ENCODE assay signal across 19 mouse cellular contexts in the genomic region with DNA sequence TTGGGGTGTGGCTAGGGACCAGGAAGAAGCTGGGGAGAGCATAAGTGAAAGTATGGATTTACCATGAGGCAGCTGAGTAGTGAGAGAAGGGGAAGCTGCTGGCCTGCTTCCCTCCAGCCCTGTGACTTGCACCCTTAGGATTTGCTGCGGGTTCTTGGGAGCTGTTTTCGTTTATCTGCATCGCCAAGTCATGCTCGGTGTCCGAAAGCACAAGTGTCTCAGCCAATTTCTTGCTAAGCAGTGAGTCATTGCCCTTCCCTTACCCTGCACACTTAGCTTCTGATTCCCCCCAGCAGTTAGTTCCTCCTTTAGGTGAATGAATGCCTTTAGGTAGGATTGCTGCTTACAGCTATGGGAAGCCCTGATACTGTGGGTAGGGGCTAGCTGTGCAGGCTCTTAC. TPM values are rescaled to one million over a fixed set of nuclear protein-coding genes. Genes with fewer than 3 reads are reported as not detected.
A peak's percentile ranks its signal among the peaks of the same experiment; 100 is the strongest.
DNase-seq lines count a peak whose midpoint lies in the region; ATAC-seq and TF ChIP-seq lines count a peak whose summit lies in the region.
"Had no signal": no experiment of that assay in that cellular context is flagged by ENCODE, and none has a peak within 500 bp of the region (broad histone marks: within the 10 kb centered on the region; RNA-seq: fewer than 3 reads in every experiment).

No protein-coding gene starts in this region.

- H3K27ac ChIP-seq in embryonic fibroblast, embryonic 13.5 days (ENCODE audit: insufficient read depth, low read length): peak overlapping the region; percentile 39
- H3K27ac ChIP-seq in forebrain, embryonic 15.5 days (replicated peaks): no peak overlapping the region
- H3K27ac ChIP-seq: liver, embryonic 13.5 days; neural tube, embryonic 12.5 days had no signal

- peaks cover 24% of the 10 kb centered on the region; the same call in 1 of the 2 replicates for H3K36me3 ChIP-seq in forebrain, embryonic 15.5 days
- H3K36me3 ChIP-seq: liver, embryonic 13.5 days had no signal

- DNase-seq in 3T3-L1 (ENCODE audit: low read depth, low spot score) (peak; percentile 87), MEL-GATA-1-ER (ENCODE audit: extremely low read depth, low read depth) (peak; percentile 83)
- no peak for DNase-seq in retina, postnatal 1 day
- DNase-seq in urinary bladder, postnatal 4 days (ENCODE audit: low spot score in 2 of 2): no peak
- DNase-seq: adrenal gland, postnatal 36 days; cerebellum, postnatal 14 days; heart, adult 18-20 months; kidney, adult 9 months; layer of hippocampus, postnatal 36 days; liver, embryonic 13.5 days; thymus, postnatal 4 days had no signal

- no peak overlapping the region for H3K4me2 ChIP-seq in forebrain, embryonic 15.5 days (replicated peaks)
- H3K4me2 ChIP-seq: liver, embryonic 13.5 days; neural tube, embryonic 12.5 days had no signal

- H3K9ac ChIP-seq in forebrain, embryonic 15.5 days (replicated peaks): no peak overlapping the region
- H3K9ac ChIP-seq: liver, embryonic 13.5 days; neural tube, embryonic 12.5 days had no signal

- 95% methylated on average over 5 of the region's 5 CpGs for WGBS in forebrain, embryonic 15.5 days

- no peaks in the 10 kb centered on the region for H3K27me3 ChIP-seq in forebrain, embryonic 15.5 days
- H3K27me3 ChIP-seq: liver, embryonic 13.5 days; neural tube, embryonic 12.5 days had no signal

- H3K4me1 ChIP-seq in embryonic fibroblast, embryonic 13.5 days (ENCODE audit: control insufficient read depth, insufficient read depth, low read length): peaks cover 27% of the 10 kb centered on the region
- no peaks in the 10 kb centered on the region for H3K4me1 ChIP-seq in forebrain, embryonic 15.5 days
- H3K4me1 ChIP-seq: liver, embryonic 13.5 days; neural tube, embryonic 12.5 days had no signal

- ATAC-seq in megakaryocyte-erythroid progenitor cell, adult 5-6 weeks (replicated peaks; ENCODE audit: low FRiP score, low TSS enrichment, poor library complexity, severe bottlenecking): 0 out of 2 replicates have a peak, but pooled peaks have one; percentile 26
- no peak for ATAC-seq in forebrain, embryonic 15.5 days (replicated peaks)
- ATAC-seq: CD4-positive, CD25-positive, alpha-beta regulatory T cell, adult 4 months; forebrain, embryonic 16.5 days had no signal

- TF ChIP-seq CTCF in embryonic fibroblast, embryonic 13.5 days (IDR thresholded peaks at IDR 0.05; ENCODE audit: borderline replicate concordance, insufficient read depth, low read length): no peak

- no peak overlapping the region for H3K4me3 ChIP-seq in embryonic fibroblast, embryonic 13.5 days (ENCODE audit: insufficient read depth, low read length)
- no peak overlapping the region for H3K4me3 ChIP-seq in forebrain, embryonic 15.5 days
- H3K4me3 ChIP-seq: liver, embryonic 13.5 days; neural tube, embryonic 12.5 days had no signal

- TF ChIP-seq POLR2A in embryonic fibroblast, embryonic 13.5 days (IDR thresholded peaks at IDR 0.05; ENCODE audit: low read depth, low read length): no peak

- no peaks in the 10 kb centered on the region for H3K9me3 ChIP-seq in forebrain, embryonic 15.5 days
- H3K9me3 ChIP-seq: liver, embryonic 13.5 days; neural tube, embryonic 12.5 days had no signal

RNA-seq across cellular contexts. Expression of a gene that starts 12.9 kb away (rescaled TPM):
- 0.38 TPM in 1 of 2 replicates, not detected in the other for polyA plus RNA-seq in embryonic fibroblast, embryonic 13.5 days (2011; ENCODE audit: insufficient read length, low read depth, missing spikeins)
- total RNA-seq in megakaryocyte-erythroid progenitor cell, adult 5-6 weeks (2014; fragmentation: Nextera tagmentation): not detected in 2 replicates
- not detected in 2 replicates for total RNA-seq in megakaryocyte-erythroid progenitor cell, adult 5-6 weeks (2017)
- polyA plus RNA-seq in forebrain, embryonic 15.5 days (2015; fragmentation: Nextera tagmentation; extraction: Ambion mirVana): 2.2 and 2.3 TPM in 2 replicates
- polyA plus RNA-seq: CD4-positive, CD25-positive, alpha-beta regulatory T cell, adult 4 months; liver, embryonic 13.5 days had no signal

RNA-seq across cellular contexts. Expression of a gene that starts 25.1 kb away (rescaled TPM):
- polyA plus RNA-seq in embryonic fibroblast, embryonic 13.5 days (2011; ENCODE audit: insufficient read length, low read depth, missing spikeins): 5.7 and 6.7 TPM in 2 replicates
- not detected in 2 replicates for total RNA-seq in megakaryocyte-erythroid progenitor cell, adult 5-6 weeks (2014; fragmentation: Nextera tagmentation)
- total RNA-seq in megakaryocyte-erythroid progenitor cell, adult 5-6 weeks (2017): not detected in 2 replicates
- polyA plus RNA-seq in forebrain, embryonic 15.5 days (2015; fragmentation: Nextera tagmentation; extraction: Ambion mirVana): 5.4 and 6.2 TPM in 2 replicates
- polyA plus RNA-seq: CD4-positive, CD25-positive, alpha-beta regulatory T cell, adult 4 months had no signal

RNA-seq across cellular contexts. Expression of a gene that starts 34.6 kb away (rescaled TPM):
- polyA plus RNA-seq in embryonic fibroblast, embryonic 13.5 days (2011; ENCODE audit: insufficient read length, low read depth, missing spikeins): 16.5 and 24.9 TPM in 2 replicates
- 68.3 and 86.6 TPM in 2 replicates for total RNA-seq in megakaryocyte-erythroid progenitor cell, adult 5-6 weeks (2014; fragmentation: Nextera tagmentation)
- total RNA-seq in megakaryocyte-erythroid progenitor cell, adult 5-6 weeks (2017): 51.2 and 76.1 TPM in 2 replicates
- 61.4 and 62.7 TPM in 2 replicates for polyA plus RNA-seq in forebrain, embryonic 15.5 days (2015; fragmentation: Nextera tagmentation; extraction: Ambion mirVana)

RNA-seq across cellular contexts. Expression of a gene that starts 37.6 kb away (rescaled TPM):
- not detected in 2 replicates for polyA plus RNA-seq in embryonic fibroblast, embryonic 13.5 days (2011; ENCODE audit: insufficient read length, low read depth, missing spikeins)
- total RNA-seq in megakaryocyte-erythroid progenitor cell, adult 5-6 weeks (2014; fragmentation: Nextera tagmentation): not detected in 2 replicates
- total RNA-seq in megakaryocyte-erythroid progenitor cell, adult 5-6 weeks (2017): not detected in 2 replicates
- 0.22 and 0.24 TPM in 2 replicates for polyA plus RNA-seq in forebrain, embryonic 15.5 days (2015; fragmentation: Nextera tagmentation; extraction: Ambion mirVana)
- total RNA-seq: gastrocnemius, adult 8-10 months; layer of hippocampus, postnatal 36 days; midbrain, postnatal 0 days had no signal
- polyA plus RNA-seq: CD4-positive, CD25-positive, alpha-beta regulatory T cell, adult 4 months had no signal

RNA-seq across cellular contexts. Expression of a gene that starts 50.1 kb away (rescaled TPM):
- polyA plus RNA-seq in embryonic fibroblast, embryonic 13.5 days (2011; ENCODE audit: insufficient read length, low read depth, missing spikeins): 250 and 305 TPM in 2 replicates
- total RNA-seq in megakaryocyte-erythroid progenitor cell, adult 5-6 weeks (2014; fragmentation: Nextera tagmentation): 43.6 and 51.9 TPM in 2 replicates
- total RNA-seq in megakaryocyte-erythroid progenitor cell, adult 5-6 weeks (2017): 8.7 and 15.9 TPM in 2 replicates
- 33.1 and 37.6 TPM in 2 replicates for polyA plus RNA-seq in forebrain, embryonic 15.5 days (2015; fragmentation: Nextera tagmentation; extraction: Ambion mirVana)

Comparison
In these comparisons a context has a peak if more than half of its experiments do, and no peak if none do; other contexts are left out.
1. DNase-seq: peak in 3T3-L1 (single experiment) and MEL-GATA-1-ER (single experiment); none in retina, postnatal 1 day (single experiment) and urinary bladder, postnatal 4 days (0 of 2).